Mouse (Mus musculus) ovary, postnatal 14 days (tissue): ENCODE measurements around the gene Txnrd1.

Experiments
- DNase-seq: peaks from one replicate; pipeline ENCODE4 v3.0.0; 2022; ENCODE audit warnings: low spot score

The Txnrd1 gene

GRCm38 (mm10) chr10:82866356-82866755 is 32.6 kb downstream of the Txnrd1 start, which contains the start of gene Eid3:
Gene Eid3, plus strand, starts transcription at chr10:82866626.
- DNase-seq = no peak

DNA sequence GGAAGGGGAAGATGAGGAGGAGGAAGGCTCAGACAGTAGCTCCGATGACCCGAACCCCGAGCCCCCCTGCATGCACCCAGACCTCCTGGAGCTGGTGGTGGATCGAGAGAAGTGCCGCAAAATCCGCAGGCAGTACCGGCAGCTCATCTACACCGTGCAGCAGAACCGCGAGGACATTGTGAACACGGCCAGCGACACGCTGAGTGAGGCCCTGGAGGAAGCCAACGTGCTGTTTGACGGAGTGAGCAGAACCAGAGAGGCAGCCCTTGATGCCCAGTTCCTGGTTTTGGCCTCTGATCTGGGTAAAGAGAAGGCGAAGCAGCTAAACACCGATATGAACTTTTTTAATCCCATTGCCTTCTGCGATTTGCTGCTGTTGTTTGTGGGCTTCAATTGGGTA is 33.1 kb downstream of the Txnrd1 start:
- no peak for DNase-seq

DNA sequence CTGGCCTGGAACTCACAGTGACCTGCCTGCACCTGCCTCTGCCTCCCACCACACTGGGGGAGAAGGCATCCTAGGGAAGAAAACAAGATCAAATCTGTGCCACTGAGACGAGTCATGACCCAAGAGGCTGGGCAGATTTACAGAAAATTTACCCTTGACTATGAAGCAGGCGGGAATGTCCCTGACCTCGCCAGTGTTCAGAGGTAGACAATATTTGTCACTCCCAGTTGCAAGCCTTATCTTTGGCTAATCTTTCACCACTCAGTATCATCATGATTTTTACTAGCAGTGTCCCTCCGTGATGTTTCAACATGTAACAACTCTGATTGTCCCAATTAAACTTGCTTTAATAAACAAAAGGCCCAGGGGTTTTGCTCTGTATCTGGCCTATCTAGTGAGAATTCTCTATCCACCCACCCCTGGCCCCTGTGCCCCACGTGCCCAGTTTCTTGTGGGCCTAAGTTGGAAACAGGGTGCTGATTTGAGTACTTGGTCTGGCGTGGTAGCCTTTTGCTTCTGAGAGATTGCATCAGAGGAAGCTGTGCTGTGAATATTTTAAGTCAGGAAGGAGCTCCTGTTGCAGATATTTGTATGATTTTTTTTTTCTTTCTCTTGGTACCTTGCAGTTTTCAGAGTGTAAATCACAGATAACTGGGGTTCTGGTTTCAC is 34.8 kb downstream of the Txnrd1 start:
- DNase-seq = no peak

DNA sequence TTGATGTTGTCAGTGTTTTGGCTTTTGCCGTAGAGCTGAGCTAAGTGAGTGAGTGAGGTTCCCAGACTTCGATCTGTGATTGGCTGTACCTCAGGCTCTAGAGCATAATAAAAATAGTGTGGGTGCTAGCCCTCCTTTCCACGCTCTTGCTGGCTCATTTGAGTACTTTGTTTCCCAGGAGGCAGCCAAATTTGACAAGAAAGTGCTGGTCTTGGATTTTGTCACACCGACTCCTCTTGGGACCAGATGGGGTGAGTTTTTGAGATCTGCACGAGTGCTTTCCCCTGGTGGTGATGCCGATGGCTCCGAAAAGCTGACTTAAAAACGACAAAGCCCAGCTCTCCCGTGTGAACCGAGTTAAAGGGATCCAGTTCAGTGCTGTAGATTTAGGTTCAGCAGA is 41.7 kb downstream of the Txnrd1 start:
- no peak for DNase-seq

DNA sequence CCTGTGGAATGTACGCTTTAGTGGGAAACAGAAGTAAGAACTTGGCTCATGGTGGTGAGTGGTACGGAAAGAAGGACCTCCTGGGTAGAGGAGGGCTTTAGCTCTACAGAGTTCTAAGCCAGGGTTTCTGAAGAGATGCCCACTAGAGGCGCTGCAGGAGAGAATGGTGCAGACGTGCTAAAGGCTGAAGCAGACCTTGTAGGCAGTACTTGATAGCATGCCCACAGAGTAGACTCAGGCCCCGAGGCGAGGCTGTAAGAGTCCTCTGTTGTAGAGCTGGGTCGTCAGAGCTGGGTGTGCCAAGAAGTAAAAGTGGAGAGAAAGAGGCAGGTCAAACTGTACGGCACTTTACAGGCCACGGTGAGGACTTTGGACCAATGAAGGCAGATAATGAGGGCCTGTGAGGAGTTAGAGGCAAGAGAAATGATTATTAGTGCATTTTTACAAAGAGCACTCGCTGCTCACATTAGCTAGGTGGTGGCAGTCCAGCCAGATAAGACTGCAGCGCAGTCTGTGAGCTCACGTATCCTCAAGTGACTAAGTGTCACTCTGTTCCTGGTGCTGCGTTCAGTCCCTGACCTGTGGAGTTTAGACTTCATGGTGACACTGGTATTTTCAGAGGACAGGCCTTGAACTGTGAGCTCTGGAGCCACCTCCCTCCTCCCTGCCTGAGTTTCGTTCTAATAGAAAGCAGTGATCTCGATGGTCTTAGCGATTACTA is 42.5 kb downstream of the Txnrd1 start:
- no peak for DNase-seq

DNA sequence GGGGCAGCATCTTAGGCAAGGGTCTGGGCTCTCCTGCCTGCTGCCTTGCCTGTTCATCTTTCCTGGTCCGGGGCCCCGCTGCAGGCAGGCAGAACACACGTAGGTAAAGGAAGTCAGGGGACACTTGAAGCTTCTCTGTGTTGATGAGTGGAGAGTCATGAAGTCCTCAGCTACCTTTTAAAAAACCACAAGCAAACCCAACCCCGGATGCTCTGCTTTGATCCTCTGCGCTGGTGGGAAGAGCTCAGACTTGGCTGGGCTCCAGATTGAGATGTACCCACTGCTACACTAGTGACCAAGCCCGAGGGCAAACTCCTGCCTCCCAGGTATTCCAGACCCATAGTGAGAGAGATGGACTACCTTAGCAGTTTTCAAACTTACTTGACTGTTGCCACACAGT is 53.6 kb downstream of the Txnrd1 start:
- no peak for DNase-seq

- no peak for DNase-seq
These were observed 54.8 kb downstream of the Txnrd1 start for GRCm38 (mm10) chr10:82888576-82888975.

DNA sequence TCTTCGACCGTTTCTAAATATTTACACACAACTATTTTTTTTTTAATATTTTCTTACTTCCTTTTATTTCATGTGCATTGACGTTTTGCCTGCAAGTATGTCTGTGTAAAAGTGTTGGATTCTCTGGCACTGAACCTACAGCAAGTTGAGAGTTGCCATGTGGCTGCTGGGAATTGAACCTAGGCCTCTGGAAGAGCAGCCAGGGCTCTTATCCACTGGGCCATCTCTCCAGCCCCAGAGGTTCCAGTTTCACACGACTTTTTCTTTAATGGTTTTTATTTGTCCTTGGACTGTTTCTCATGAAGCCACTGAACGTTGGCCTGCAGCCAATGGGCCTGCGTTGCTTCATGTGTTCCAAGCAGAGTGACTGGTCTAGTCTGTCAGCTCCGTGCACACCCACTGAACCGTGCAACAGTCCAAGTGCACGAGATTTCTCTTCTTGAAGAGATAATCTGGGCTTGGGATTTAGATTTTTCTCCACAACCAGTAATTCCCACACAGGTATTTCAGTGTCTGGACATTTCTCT is 55.8 kb downstream of the Txnrd1 start:
- DNase-seq = peak; percentile 44

DNA sequence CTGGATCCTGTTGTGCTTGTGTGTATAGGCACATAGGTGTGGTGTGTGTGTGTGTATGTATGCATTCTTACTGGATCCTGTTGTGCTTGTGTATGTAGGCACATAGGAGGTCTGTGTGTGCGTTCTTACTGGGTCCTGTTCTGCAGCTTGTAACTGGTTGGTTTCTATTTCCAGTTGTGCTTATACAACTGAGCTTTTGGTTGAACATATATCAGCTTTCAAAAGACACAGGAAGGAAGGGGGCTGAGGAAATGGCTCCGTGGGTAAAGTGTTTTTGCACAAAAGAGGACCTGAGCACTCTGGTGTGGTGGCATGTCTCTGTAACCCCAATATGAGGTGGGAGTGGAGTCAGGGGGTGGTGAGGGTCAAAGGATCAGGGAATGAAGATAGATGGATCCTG is 57.2 kb downstream of the Txnrd1 start:
- no peak for DNase-seq

DNA sequence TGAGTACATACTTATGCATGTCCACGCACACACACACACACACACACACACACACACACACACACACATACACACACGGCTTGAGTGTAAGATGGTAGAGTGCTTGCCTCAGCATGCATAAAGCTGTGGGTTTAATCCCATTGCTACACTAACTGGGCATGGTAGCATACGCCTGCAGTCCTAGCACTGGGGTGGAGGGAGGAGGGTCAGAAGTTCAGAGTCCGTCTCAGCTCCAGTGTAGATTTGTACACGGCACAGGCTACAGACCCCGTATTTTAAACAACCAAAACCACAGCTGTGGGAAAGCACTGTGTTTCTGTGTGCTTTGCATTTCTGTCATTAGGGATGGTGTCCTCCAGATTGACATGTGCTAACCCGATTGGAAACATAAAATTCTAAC is 57.7 kb downstream of the Txnrd1 start:
- no peak for DNase-seq

- no peak for DNase-seq
These were observed 58.8 kb downstream of the Txnrd1 start for GRCm38 (mm10) chr10:82892442-82893055.

DNA sequence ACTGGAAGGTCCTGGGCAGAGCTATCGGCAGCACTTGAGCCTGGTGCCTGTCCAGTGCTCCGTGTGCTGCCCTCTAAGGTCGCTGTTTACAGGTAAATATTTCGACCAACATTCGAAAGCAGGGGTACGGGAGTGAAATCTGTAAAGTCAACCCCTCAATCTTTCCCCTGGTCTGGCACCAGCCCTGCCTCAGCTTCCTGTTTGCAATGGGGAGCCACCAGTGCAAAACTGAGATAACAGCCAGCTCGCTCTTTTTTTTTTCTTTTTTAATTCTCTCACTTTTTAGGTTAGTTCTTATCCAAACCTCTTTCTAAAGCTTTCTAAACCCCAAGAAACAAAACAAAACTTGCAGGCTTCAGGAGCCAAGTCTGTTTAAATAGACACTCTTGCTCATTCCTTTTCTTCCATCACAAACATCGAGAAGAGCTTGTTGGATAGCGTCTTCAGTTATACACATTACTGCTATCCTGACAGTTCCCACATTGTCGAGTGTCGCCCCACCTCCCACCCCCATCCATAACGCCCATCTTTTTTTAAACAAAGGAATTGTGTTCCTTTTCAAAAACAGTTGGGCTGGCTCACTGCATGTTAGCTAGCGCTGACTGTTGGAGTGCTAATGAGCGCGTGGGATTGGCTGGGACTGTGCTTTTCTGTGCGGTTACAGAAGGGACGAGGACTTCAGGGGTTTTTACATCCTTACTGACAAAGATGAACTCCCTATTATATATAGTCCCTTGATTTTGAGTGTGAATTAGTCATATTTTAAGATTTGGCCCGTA is 60.3 kb downstream of the Txnrd1 start:
- no peak for DNase-seq

DNA sequence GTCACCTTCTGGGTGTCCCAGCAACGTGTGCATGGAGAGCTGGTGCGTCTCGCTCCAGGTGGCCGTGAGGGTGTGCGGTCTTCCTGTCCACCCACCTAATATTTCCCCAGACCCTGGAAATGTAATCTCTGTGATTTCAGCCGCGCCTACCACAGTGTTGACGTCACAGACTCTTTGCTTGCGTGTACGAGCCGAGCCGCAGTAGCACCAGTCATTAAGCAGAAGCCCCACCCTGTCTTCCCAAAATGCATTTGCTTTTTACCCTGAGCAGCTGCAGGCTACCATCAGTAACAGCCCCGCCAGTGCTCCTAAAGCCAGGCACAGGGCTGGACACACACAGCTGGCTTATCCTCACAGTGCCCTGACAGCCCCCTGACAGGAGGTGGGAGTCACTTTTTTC is 64.2 kb downstream of the Txnrd1 start:
- DNase-seq = no peak

DNA sequence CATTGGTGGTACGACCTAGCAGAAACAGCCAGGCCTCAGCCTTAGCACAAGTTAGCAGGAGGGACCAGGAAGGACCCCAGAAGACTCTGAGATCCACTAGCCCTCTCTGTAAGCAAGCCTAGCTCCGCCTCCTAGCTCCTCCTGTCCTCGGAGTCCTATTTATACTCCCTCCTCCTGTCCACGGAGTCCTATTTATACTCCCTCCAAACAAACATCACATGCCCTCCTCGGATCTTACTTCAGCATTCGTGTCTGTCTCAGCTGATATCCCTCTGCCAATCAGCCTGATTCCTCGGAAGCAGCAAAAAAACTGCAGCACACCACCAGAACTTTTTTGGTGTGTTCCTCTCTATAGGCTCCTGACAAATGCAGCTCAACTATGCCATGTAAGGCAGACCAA is 65.1 kb downstream of the Txnrd1 start:
- DNase-seq = no peak

- DNase-seq = no peak
These were observed 66.2 kb downstream of the Txnrd1 start for GRCm38 (mm10) chr10:82899810-82900421.

DNA sequence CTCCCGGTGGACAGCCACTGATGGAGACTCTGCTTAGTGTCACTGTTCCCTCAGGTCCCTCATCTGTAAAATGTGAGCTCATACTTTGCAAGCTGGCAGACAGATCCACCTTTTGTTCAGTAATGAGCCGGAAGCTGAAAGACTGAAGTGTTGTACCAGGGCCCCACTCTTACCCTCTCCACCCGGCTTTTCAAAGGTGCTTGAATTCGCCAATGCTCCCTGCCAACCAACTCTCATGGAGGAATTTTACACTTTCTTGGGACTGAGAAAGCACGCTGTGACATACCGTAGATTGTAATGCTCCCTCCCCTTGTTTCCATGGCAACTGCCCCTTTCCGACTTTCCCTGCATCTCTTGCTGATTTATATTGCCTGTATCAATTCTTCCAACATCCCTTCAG is 66.8 kb downstream of the Txnrd1 start:
- DNase-seq = no peak

GRCm38 (mm10) chr10:82901436-82901835 is 67.7 kb downstream of the Txnrd1 start:
- peak; percentile 84 for DNase-seq

GRCm38 (mm10) chr10:82908526-82908925 is 74.8 kb downstream of the Txnrd1 start:
- DNase-seq = no peak

- DNase-seq = peak; percentile 55
These were observed 75.6 kb downstream of the Txnrd1 start for GRCm38 (mm10) chr10:82909382-82909781.

DNA sequence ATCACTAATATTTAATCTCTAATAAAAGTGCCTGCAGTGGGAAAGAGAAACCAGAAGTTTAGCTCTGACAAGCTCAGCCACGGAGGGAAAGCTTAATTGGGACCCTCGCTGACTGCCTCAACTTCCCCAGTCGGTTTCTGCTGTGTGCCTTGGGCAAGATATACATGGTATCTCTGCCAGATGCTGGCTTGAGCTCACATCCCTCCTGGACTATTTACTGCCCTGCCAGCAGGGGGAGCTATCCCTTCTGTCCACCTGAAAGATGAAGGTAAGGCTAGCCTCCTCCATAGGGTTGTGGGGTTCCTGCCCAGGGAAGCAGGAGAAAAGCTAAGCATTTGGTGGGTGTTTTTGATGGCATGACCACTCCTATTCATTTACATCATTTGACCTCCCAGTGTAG is 76.4 kb downstream of the Txnrd1 start:
- DNase-seq = no peak

- DNase-seq = no peak
These were observed 79.5 kb downstream of the Txnrd1 start for GRCm38 (mm10) chr10:82913238-82913637.

GRCm38 (mm10) chr10:82913772-82914171 is 80.0 kb downstream of the Txnrd1 start:
- no peak for DNase-seq
